Mouse (Mus musculus) kidney, postnatal 4 days (tissue): ENCODE measurements around the gene Mvp.
A peak's percentile ranks its signal among the peaks of the same experiment; 100 is the strongest.

Experiments
- DNase-seq, 2 experiments: peaks; one replicate each; pipeline ENCODE4 v3.0.0; 2021; ENCODE audit warnings: mixed read lengths in 2 of 2

The Mvp gene

GRCm38 (mm10) chr7:127014320-127014719 lies at the start of gene Mvp:
Gene Mvp, minus strand, starts transcription at chr7:127014621.
- peak; percentile 78 to 85 for DNase-seq

GRCm38 (mm10) chr7:127055026-127055585 lies 40.7 kb upstream of the Mvp start:
- DNase-seq = no peak

DNA sequence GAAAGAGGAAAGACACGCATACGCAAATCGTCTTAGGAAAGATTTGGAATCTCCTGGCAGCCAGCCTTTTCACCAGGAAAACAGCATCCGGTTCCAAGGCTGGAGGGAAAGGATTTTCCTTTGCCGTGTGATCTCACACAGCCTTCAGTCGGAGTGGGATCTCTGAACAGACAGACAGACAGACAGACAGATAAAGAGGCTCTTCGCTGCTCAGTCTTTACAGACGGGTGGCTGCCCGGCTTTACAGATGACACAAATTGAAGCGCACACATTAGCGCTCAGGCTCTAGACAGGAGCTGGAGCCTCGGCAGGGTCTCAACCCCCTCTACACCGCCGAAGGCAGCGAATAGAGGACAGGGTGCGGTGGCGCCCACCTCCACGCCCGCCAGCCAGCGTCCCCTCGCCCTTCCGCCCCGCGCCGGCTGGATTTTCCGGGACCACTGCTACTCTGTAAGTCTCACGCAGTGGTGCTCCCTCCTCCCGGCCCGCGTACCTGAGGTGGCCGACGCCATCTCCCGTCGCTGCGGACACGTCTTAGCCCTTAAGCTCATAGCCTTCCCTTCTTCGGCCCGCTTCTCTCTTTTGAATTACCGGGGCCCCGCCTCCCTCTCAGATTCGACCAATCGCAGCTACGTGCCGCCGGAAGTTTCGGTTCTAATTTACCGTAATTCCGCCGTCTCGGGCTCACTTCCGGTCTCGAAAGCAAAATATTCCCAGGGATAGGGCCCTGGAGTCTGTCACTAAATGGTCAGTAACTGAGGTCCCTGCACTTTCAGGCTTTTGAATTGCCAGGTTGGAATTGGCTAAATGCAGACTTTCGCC lies 27.6 kb upstream of the Mvp start, which contains the start of gene Kif22:
Gene Kif22, minus strand, starts transcription at position 621 of the 822 bp plus-strand sequence.
- DNase-seq = peak; percentile 93 to 94

DNA sequence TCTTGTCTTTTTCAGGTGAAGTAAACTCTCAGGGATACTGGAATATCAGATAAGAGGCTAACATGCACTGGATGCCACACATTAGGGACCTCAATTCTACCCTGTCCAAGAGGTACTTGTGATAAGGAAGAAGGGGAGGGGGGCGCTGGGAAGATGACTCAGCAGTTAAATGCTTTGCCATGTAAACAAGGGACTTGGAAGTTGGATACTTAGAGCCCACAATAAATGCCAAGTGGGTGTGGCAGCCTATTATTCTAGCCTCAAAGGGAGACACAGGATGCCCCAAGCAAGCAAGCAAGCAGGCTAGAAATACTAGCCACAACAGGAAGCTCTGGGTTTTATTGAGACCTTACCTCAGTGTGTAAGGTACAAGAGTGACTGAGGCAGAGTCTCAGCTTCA lies 16.8 kb upstream of the Mvp start:
- DNase-seq = no peak

DNA sequence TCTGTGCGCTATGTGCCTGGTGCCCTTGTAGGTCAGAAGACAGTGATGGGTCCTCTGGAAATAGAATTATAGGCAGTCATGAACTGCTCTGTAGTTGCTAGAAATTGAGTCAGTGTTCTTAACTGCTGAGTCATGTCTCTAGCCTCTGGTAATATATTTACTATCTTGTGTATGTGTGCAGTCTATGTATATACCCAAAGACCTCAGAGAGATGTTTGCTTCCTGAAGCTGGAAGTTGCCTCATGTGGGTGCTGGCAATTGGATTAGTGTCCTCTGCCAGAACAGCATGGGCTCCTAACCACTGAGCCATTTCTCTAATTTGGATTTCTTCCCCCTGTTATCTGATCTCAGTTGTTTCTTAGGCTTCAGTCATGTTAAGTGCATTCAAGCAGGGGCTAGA lies 15.8 kb upstream of the Mvp start:
- DNase-seq = no peak

DNA sequence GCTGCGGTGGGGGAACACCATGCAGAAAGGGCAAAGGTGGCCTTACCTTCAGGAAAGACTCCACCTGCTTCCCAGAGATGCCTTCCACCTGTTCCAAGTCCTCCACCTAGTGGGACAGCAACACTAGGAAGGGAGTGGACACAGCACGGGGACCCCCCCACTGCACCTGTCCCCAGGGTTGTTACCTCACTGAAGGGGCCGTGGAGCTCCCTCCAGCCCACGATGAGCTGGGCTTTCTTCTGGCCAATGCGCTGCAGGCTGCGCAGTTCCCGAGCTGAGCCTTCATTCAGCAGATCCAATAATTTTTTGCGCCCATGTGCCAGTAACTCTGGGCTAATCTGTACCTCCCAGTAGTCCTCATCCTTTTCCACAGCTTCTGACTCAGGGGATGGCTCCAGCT lies 13.5 kb upstream of the Mvp start:
- DNase-seq = no peak

DNA sequence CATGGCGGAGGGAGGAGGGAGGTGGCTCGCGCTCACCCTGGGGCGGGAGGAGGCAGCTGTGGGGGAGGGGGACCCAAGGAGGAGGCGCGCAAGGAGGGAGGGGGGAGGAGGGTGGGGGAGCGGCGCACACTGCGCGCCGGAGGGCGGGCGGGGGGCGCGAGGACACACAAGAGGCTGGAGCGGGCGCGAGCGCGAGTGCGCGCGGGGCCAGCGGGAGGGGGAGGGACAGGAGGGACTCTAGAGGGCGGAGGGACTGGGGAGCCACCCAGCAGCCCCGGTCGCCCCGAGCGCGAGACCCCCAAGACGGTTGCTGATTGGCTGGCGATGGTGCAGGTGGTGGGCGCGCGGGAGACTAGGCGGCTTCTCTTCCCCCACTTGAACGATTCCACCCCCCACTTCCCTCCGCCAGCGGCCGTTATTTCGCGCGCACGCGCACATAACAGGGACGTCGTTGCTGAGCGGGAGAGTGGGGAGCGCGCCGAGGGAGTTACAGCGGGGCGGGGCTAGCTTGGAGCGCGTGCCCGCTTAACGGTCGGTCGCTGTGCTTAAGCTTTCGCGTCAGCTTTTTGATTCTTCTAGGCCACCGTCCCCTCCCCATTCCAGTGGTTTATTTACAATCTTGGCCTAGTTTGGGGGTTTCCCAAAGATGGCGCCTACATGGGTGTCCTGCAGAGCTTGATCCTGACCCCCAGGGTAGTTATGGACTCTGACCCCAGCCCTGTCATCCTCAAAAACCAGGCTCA lies 12.7 kb upstream of the Mvp start, which contains the start of gene Maz:
Gene Maz, minus strand, starts transcription at position 54 of the 743 bp plus-strand sequence.
- DNase-seq = peak; percentile 99 to 100

DNA sequence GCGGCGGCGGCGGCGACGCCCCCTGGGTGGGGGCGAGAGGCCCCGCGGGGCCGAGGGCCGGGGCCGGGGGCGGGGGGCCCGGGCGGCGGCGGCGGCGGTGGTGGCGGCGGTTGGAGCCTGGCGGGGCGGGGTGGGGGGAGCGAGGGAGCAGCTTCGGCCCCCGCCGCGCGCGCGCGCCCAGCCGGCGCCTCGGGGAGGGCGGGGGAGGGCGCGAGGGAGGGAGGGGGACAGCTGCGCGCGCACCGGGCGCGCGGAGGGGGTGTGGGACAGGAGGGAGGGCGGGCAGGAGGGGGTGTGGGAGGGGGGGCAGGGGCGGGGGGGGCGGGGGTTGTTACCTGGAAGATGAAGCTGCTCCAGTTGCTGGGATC lies 12.2 kb upstream of the Mvp start:
- DNase-seq = no peak

DNA sequence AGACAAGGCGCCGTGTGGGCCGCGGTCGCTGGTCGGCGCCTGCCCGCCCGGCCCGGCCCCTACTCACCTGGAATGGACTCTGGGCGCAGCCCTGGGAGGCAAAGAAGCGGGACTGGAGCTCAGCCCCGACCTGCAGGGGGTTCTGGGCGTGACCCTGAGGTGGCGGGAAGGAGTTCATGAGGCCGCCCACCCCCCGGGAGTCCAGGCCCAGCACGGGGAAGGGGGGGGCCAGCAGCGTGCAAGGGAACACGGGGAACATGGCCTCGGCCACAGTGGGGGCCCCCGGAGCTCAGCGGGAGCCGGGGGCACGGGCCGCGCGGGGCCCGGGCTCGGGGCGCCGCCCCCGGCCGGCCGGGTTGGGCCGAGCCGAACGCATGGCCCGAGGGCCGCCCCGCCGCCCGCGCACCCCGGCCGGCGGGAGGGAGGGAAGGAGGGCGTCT lies 11.8 kb upstream of the Mvp start:
- peak; percentile 82 to 89 for DNase-seq

DNA sequence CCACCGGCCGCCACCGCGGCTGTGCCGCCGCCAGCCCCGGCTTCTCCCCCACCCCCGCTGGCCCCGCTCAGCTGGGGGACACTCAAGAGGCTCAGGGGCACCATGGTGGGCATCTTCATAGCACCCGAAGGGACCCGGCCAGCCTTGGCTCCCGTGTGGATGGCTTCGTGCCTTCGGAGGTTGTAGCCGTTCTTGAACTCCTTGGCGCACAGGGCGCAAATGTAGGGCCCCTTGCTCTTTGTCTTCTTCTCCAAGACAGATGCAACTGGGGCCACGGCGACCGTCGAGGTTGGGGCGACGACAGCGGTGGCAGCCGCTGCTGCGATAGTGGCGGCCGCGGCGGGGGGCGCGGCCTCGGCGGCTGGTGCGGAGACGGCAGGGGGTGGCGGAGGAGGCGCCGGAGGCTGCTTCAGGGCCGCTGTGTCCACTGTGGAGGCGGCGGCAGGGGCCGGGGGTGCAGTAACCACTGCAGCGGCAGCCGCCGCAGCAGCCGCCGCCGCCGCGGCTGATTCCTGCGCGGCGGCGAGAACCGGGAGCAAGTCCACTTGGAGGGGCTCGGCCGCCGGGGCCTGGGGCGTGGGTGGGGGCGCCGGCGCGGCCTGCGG lies 11.2 kb upstream of the Mvp start:
- peak; percentile 73 to 84 for DNase-seq

- peak; percentile 84 to 93 for DNase-seq
Measured at GRCm38 (mm10) chr7:127024755-127025555, 10.5 kb upstream of the Mvp start.

DNA sequence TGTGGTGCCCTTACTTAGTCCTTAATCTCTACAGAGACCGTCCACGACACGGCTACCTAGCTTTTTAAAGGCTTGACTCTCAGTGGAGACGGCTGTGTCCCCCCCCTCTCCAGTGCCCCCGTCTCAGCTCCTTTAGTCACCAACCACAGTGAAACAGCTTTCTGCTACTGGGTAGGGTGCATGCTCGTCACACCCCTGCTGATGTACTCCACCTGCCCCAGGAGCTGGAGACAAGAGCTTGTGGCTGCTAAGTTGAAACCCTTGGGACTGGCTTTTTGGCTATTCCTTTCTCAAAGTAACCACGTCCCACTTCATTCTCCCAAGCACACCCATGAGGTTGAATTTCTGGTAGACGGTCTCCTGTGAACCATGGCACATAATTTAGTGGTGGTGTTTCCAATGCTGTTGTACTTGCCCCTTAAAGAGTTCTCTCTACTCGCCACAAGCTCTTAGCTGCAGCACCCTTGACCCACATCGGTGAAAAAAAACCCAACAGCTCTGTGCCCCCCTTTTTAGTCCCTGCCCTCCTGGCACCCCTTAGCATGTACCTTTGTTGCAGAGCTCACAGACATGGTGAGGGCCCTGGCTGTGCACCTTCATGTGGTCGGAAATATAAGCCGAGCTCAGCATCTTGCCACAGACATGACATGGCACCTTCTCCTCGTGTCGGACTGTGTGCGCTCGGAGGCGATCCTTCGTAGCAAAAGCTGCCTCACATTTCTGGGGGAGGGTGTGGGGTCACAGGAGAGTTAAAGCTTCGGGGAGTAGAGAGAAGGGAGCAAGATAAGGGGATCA lies 9.7 kb upstream of the Mvp start:
- DNase-seq = no peak

GRCm38 (mm10) chr7:127023272-127023691 lies 8.9 kb upstream of the Mvp start:
- no peak for DNase-seq

GRCm38 (mm10) chr7:127022528-127023271 lies 8.3 kb upstream of the Mvp start:
- DNase-seq = no peak

GRCm38 (mm10) chr7:127021563-127022527 lies 7.4 kb upstream of the Mvp start:
- no peak for DNase-seq

DNA sequence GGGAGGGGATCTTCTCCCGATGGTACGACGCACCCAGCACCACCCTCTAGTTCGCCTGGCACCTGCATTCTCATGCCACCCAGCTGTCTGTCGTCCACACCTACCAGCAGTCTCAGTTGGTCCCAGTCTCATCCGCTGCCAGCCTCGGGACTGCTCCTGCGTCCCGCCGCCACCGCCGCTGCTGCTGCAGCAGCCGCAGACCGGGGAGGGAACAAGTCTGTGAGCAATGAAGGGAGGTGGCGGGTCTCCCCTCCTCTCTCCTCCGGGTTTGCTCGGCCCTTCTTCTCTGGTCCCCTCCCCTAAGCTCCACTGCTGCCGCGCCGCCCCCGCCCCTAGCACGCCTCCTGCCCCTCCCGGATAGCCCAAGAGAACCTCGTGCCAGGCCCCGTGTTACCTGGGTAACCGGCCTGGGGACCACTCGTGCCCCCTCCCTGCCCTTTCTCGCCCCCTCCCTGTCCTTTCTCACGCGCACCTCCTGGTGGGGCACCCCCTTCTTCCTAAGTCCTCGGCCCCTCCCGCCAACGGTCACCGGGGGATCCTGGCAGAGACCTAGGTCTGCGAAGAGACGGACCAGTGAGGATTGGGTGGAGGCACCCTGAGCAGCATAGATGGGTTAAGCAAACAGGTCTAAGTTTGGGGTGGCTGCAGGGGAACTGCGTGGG lies 6.6 kb upstream of the Mvp start, which contains the start of the genes Gm42742 and Prrt2:
Gene Gm42742, minus strand, starts transcription at position 197 of the 662 bp plus-strand sequence.
Gene Prrt2, minus strand, starts transcription at position 311 of the 662 bp plus-strand sequence.
- peak; percentile 76 to 80 for DNase-seq

DNA sequence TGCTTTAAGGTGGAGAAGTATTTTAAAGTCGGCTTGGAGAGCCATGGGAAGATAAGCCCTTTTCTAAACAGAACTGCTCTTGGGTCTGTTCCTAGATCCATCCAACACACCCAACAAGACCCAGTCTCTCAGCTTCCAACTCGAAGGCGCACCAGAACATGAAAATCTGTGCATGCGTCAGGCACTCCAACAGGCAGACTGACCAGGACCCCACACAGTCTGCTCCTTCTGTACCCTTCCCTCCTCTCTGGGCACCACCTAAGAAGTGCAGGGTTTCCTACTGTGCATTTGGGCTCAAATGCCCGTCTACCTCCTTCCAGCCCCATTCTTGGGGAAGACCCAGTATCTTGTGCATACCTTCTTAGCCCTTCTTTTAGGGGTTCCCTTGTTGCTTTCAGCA lies 6.1 kb upstream of the Mvp start:
- peak in 1 of 2 experiments; percentile 17 for DNase-seq

GRCm38 (mm10) chr7:127020031-127020430 lies 5.6 kb upstream of the Mvp start:
- no peak for DNase-seq
